Mouse (Mus musculus) liver, embryonic 11.5 days (tissue): ENCODE measurements around the gene Pinlyp. TPM values are rescaled to one million over a fixed set of nuclear protein-coding genes. Genes with fewer than 3 reads are reported as not detected.
A peak's percentile ranks its signal among the peaks of the same experiment; 100 is the strongest.

Experiments used
- ATAC-seq: fragments of 200-750 bp; cut with Nextera tagmentation; replicated peaks from 2 replicates; pipeline ENCODE4 v1.8.0; 2017; ENCODE audit warnings: moderate number of reproducible peaks, mild to moderate bottlenecking, moderate TSS enrichment, moderate library complexity; ENCODE audit not compliant: low FRiP score
- DNase-seq: peaks from one replicate; pipeline ENCODE4 v3.0.0-alpha.2; 2017; ENCODE audit warnings: low spot score
- H3K27ac ChIP-seq: fragments of 300-500 bp; sonication (generic); 2 replicates; pipeline ENCODE4 v1.5.1; 2014; ENCODE audit warnings: mild to moderate bottlenecking, low read depth, low read length, control low read depth
- H3K27me3 ChIP-seq: fragments of 300-500 bp; sonication (generic); replicated peaks from 2 replicates; pipeline ENCODE4 v1.6.1; 2014; ENCODE audit warnings: low read length, mixed read lengths; ENCODE audit not compliant: control insufficient read depth, insufficient read depth
- H3K36me3 ChIP-seq: fragments of 300-500 bp; sonication (generic); 2 replicates; pipeline ENCODE4 v1.6.1; 2014; ENCODE audit warnings: mild to moderate bottlenecking, low read length, moderate library complexity, mixed read lengths; ENCODE audit not compliant: control insufficient read depth, insufficient read depth
- H3K4me1 ChIP-seq: fragments of 300-500 bp; sonication (generic); replicated peaks from 2 replicates; pipeline ENCODE4 v1.6.1; 2014; ENCODE audit warnings: low read length, mixed read lengths; ENCODE audit not compliant: control insufficient read depth, insufficient read depth
- H3K4me2 ChIP-seq: fragments of 300-500 bp; sonication (generic); 2 replicates; pipeline ENCODE4 v1.6.1; 2014; ENCODE audit warnings: mild to moderate bottlenecking, control low read depth, moderate library complexity
- H3K4me3 ChIP-seq: fragments of 300-500 bp; sonication (generic); 2 replicates; pipeline ENCODE4 v1.5.1; 2014; ENCODE audit warnings: low read depth, low read length, control low read depth
- H3K9ac ChIP-seq: fragments of 300-500 bp; sonication (generic); 2 replicates; pipeline ENCODE4 v1.6.1; 2014; ENCODE audit warnings: low read depth, low read length, control low read depth
- H3K9me3 ChIP-seq: fragments of 300-500 bp; sonication (generic); 2 replicates; pipeline ENCODE4 v1.6.1; 2016; ENCODE audit warnings: low read length, inconsistent platforms, mixed read lengths; ENCODE audit not compliant: control insufficient read depth
- WGBS: fragments of 180-500 bp; shearing (Covaris S2); extraction: QIAGEN DNeasy Blood & Tissue Kit; methylation state at CpG from one replicate; pipeline ENCODE4 v1.1.7; 2014; 5-methylcytosine and 5-hydroxymethylcytosine counted together
- polyA plus RNA-seq: library from polyadenylated mRNA; unstranded; fragments of >200 nt; fragmentation: Nextera tagmentation; extraction: Ambion mirVana; gene quantifications from 2 replicates; pipeline ENCODE4 v1.2.1, GENCODE M21; 2014

The Pinlyp gene
- polyA plus RNA-seq, 1 experiment from 2014 or later = not detected

DNA sequence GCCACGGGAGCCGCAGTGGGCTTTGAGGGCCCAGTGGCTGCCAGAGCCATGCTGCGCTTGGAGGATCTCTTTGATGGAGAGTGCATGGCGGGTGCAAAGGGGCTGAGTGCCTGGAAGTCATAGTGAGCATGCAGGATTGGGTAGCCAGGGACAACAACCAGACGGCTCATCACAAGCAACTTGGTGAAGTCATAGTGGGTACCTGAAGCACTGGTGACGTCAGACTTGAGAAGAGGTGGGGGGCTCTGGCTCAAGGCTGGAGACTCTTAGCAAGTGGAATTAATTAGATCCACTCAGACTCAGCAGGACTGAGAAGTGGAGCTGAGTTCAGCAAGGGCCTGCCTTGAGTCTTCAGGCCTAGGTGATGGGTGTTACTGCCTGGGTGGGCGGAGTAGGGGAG lies 33.6 kb downstream of the Pinlyp start, which contains the start of gene AC161166.1:
Gene AC161166.1, minus strand, starts transcription at position 101 of the 400 bp plus-strand sequence.
- Histone ChIP-seq H3K9ac (no peak within 1 kb of the TSS), H3K27me3 (no peaks in the 10 kb centered on the region), H3K4me1 (peaks cover 7% of the 10 kb centered on the region; the same call in 1 of the 2 replicates), H3K36me3 (no peaks in the 10 kb centered on the region; the same call in 1 of the 2 replicates), H3K9me3 (no peaks in the 10 kb centered on the region), H3K4me2 (no peak within 1 kb of the TSS), H3K4me3 (no peak within 1 kb of the TSS), H3K27ac (no peak within 1 kb of the TSS)
- no peak for DNase-seq
- WGBS = 90% methylated on average over 7 of the region's 7 CpGs
- no peak for ATAC-seq

DNA sequence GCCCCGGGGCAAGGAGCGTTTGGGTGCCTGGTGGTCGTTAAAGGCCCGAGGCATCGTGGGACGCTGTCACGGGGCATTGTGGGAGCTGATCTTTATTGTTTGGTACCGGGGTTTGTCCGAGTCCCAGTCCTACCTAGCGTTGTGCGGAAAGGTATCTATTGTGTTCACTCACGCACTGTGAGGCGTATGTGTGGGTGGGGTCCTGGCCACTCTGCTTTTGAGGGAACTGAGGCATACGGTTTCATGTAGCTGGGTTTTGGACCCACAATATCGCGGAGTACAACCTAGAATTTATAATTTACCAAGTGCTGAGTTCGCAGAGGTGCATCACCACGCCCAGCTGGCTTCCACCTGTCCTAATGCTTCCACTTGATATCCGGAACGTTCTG lies 38.2 kb downstream of the Pinlyp start:
- H3K27ac ChIP-seq = peak overlapping the region; percentile 96
- peaks cover 26% of the 10 kb centered on the region for H3K4me1 ChIP-seq
- H3K4me3 ChIP-seq = peak overlapping the region; percentile 84
- WGBS = 2% methylated on average over 20 of the region's 20 CpGs
- no peak; the same call in 1 of the 2 replicates for ATAC-seq
- H3K9ac ChIP-seq = peak overlapping the region; percentile 95
- peak overlapping the region; percentile 91 for H3K4me2 ChIP-seq
- no peak for DNase-seq
- H3K27me3 ChIP-seq = peaks cover 14% of the 10 kb centered on the region
- H3K9me3 ChIP-seq = no peaks in the 10 kb centered on the region
- H3K36me3 ChIP-seq = no peaks in the 10 kb centered on the region

DNA sequence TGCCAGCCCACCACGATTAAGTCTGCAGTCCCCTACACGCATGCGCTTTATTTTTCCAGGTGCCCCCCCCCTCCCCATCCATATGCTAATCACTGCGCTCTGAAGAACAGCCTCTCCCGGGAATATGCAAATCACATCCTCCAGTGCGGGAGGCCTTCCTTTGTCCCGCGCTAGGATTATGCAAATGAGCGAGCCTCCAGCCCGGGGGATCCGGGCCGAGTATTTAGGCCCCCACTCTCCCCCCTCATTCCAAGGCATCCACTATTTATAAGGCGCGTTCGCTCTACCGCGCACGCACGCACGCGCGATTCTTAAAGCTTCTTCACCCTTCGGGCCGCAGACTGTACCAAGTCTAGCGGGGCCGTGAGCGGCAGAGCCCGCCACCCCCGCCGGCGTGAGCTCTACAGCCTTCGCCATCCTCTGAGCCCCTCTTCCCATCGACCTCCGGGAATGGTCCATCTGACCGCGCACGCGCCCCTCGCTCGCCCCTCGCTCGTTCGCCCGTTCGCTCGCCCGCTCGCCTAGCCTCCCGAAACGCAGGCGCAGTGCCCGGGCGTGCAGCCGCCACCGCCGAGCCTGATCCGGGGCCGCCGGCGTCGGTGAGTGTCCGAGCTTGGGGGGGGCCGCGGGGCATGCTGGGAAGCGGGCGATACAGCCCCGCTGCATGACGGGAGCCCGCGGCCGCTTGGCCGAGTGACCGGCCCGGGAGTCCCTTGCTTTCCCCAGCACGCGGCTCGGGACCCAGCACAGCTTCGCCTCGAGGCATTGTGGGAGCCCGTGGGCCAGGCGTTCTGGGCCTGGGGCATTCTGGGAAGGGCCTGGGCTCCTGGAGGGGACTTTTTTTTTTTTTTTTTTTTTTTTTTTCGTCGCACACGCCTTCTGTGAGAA lies 38.8 kb downstream of the Pinlyp start, which contains the start of gene Zfp428:
Gene Zfp428, plus strand, starts transcription at position 169 of the 888 bp plus-strand sequence.
- peak within 1 kb of the TSS; percentile 91 for H3K4me2 ChIP-seq
- WGBS = under 1% methylated on average over 82 of the region's 84 CpGs
- H3K9ac ChIP-seq = peak within 1 kb of the TSS; percentile 95
- H3K4me3 ChIP-seq = peak within 1 kb of the TSS; percentile 84
- peaks cover 21% of the 10 kb centered on the region for H3K27me3 ChIP-seq
- DNase-seq (peak; percentile 89), ATAC-seq (peak; percentile 78)
- no peaks in the 10 kb centered on the region for H3K36me3 ChIP-seq
- peaks cover 26% of the 10 kb centered on the region for H3K4me1 ChIP-seq
- H3K27ac ChIP-seq = peak within 1 kb of the TSS; percentile 96
- H3K9me3 ChIP-seq = no peaks in the 10 kb centered on the region

DNA sequence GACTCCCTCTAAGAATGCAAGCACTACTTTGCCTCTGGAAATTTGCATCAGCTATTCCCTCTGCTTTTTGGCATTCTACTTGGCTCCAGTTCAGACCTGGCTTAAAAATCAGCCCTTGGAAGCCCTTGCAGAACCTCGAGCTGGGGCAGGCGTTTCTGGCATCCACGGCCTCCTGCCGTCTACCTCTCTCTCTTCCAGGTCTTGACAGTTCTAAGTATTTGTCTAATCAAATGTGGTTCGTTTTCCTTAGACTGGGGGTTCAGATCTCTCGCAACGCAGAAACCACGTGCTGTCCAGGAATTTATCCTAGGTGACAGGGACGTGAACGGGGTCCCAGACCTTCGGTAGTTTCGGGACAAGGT lies 39.5 kb downstream of the Pinlyp start:
- no peak for ATAC-seq
- Histone ChIP-seq H3K36me3 (no peaks in the 10 kb centered on the region), H3K9ac (peak overlapping the region; percentile 95), H3K27ac (peak overlapping the region; percentile 96; the same call in 1 of the 2 replicates), H3K4me3 (peak overlapping the region; percentile 84), H3K4me1 (peaks cover 26% of the 10 kb centered on the region), H3K4me2 (peak overlapping the region; percentile 91), H3K27me3 (peaks cover 25% of the 10 kb centered on the region), H3K9me3 (no peaks in the 10 kb centered on the region)
- no peak for DNase-seq
- 3% methylated on average over 12 of the region's 12 CpGs for WGBS

DNA sequence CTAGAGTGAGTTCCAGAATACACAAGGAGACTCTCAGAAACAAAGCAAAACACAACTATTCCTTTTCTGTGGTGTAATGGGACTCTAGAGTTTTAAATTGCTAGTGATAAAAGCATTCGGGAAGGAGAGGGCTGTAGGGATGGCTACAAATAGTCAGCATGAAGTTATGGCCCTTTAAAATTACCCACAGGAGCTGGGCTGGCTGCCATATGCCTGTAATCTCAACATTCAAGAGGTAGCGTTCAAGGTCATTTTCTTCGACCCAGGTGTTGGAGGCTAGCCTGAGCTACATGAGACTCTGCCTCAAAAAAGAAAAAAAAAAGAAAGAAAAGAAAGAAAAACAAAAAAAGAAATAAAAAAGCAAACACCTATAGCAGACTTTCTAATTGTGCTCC lies 39.9 kb downstream of the Pinlyp start:
- Histone ChIP-seq H3K4me1 (peaks cover 26% of the 10 kb centered on the region), H3K4me3 (peak overlapping the region; percentile 84), H3K9ac (peak overlapping the region; percentile 95; the same call in 1 of the 2 replicates), H3K9me3 (no peaks in the 10 kb centered on the region), H3K27me3 (peaks cover 28% of the 10 kb centered on the region), H3K27ac (no peak overlapping the region), H3K36me3 (no peaks in the 10 kb centered on the region), H3K4me2 (peak overlapping the region; percentile 91)
- DNase-seq = no peak
- ATAC-seq = no peak
- 33% methylated on average over 3 of the region's 3 CpGs for WGBS

DNA sequence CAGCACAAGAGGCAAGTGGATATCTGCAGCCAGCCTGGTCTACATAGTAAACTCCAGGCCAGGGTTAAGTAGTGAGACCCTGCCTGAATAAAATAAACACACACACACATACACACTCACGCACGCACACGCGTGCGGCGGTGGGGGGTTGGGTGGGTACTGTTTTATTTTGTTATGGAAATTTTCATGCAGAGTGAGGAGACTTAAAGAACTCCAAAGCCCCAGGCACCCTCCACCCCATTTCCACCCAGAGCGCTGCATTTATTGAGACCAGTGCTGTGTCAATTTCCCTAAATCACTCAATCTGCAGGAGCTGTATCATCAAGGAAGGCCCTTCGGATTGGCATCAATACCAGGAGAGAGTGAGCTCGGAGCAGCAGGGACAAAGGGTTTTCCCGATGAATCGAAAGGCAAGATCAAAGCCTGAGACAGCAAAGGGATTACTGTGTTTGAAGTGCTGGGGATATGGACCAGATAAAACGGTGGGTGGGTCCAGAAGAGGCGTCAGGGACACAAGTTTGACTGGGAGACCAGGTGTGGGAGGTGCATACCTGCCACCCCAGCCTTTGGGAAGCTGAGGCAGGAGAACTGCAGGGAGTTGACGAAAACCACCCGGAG lies 40.4 kb downstream of the Pinlyp start:
- ATAC-seq (no peak), DNase-seq (no peak)
- H3K4me2 ChIP-seq = peak overlapping the region; percentile 91
- peaks cover 4% of the 10 kb centered on the region; the same call in 1 of the 2 replicates for H3K9me3 ChIP-seq
- no peak overlapping the region for H3K9ac ChIP-seq
- H3K36me3 ChIP-seq = no peaks in the 10 kb centered on the region
- H3K4me1 ChIP-seq = peaks cover 26% of the 10 kb centered on the region
- no peak overlapping the region for H3K27ac ChIP-seq
- no peak overlapping the region for H3K4me3 ChIP-seq
- peaks cover 32% of the 10 kb centered on the region for H3K27me3 ChIP-seq
- WGBS = 34% methylated on average over 15 of the region's 15 CpGs

DNA sequence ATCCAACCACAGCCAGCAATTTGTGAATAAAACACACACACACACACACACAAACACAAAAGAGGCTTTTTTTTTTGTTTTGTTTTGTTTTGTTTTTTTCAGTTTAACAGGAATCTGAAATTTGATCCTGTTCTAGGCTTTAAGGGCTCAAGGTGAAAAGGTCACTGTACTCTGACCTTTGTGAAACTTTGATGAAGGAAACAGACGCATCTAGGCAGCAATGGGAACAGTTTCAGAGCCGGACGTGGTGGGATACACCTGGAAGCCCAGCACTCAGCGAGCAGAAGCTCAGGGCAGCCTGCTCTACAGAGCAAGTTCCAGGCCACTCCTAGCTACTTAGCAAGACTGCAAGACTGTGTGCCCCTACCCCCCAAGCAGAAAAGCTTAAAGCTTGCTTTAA lies 41.0 kb downstream of the Pinlyp start:
- H3K4me1 ChIP-seq = peaks cover 26% of the 10 kb centered on the region
- H3K9ac ChIP-seq = no peak overlapping the region
- H3K27ac ChIP-seq = no peak overlapping the region
- H3K9me3 ChIP-seq = peaks cover 4% of the 10 kb centered on the region; the same call in 1 of the 2 replicates
- WGBS = 13% methylated on average over 4 of the region's 4 CpGs
- ATAC-seq = no peak
- peaks cover 39% of the 10 kb centered on the region for H3K27me3 ChIP-seq
- no peak for DNase-seq
- peak overlapping the region; percentile 22; the same call in 1 of the 2 replicates for H3K4me2 ChIP-seq
- no peak overlapping the region for H3K4me3 ChIP-seq
- H3K36me3 ChIP-seq = no peaks in the 10 kb centered on the region

DNA sequence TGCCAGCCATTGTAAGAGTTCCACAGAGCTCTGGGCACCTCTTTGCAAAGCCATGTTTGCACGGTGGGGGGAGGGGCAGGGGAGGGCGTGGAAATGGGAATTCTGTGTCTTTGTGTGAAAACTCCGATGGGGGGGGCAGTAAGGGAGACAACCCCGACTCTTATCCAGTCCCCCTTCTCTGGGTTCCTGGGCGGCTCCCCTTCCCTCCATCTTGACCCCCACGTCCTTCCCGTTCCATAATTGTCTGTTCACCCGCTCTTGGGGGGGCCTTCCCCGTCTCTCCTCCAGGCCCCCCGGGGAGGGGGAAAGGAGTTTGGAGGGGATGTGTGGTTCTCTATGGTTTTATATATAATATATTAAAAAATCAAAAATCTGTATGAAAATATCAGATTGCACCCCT lies 41.9 kb downstream of the Pinlyp start:
- 19% methylated on average over 10 of the region's 10 CpGs for WGBS

More for the DNA sequence above, 41.9 kb downstream of the Pinlyp start:
- Histone ChIP-seq H3K27me3 (peaks cover 48% of the 10 kb centered on the region), H3K4me1 (peaks cover 26% of the 10 kb centered on the region), H3K4me3 (no peak overlapping the region), H3K27ac (no peak overlapping the region), H3K9me3 (peaks cover 4% of the 10 kb centered on the region; the same call in 1 of the 2 replicates), H3K36me3 (no peaks in the 10 kb centered on the region), H3K4me2 (peak overlapping the region; percentile 34), H3K9ac (no peak overlapping the region)
- DNase-seq (no peak), ATAC-seq (no peak)
